Mouse (Mus musculus): Measurements from ENCODE around the gene Chst1. TPM values are rescaled to one million over a fixed set of nuclear protein-coding genes. Genes with fewer than 3 reads are reported as not detected.

Chst1 gene
- polyA plus RNA-seq, 1 experiment: not detected

DNA sequence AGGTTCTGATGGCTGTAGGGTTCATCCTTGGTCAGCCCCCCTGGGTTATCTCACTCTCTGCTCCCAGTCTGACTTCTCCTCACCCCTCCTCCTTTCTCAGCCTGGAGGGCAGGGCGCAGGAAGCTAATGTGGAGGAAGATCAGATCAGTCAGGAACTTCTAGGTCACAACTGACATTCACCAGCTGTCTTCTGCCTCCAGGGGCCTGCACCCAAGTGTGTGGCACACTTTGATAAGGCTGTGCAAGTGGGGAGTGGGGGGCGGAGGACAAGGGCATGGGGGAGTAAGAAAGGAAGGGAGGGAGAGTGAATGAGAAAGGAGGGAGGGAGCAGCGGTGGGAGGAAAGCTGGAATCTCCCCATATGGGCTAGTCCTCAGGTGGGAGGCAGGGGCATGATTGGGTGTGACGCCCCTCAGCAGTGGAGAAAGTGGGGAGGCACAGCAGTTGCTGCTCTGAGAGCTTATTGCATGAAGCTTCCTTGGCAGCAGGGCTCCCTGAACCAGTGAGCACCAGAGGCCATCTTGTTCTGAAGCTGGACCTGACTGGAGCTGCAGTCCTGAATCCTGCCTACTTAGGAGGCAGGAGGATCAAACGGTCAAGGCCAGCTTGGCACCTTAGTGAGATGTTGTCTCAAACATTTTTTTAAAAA lies 49.8 kb downstream of the Chst1 start:
- no peak overlapping the region for H3K4me3 ChIP-seq (replicated peaks; ENCODE audit: control insufficient read depth, low read depth, low read length)
- H3K27ac ChIP-seq (ENCODE audit: control insufficient read depth, insufficient read depth, low read depth, low read length, poor library complexity): no peak overlapping the region
- 66% methylated on average over 5 of the region's 5 CpGs for WGBS
- no peaks in the 10 kb centered on the region for H3K4me1 ChIP-seq (ENCODE audit: control insufficient read depth, insufficient read depth, low read length)
- TF ChIP-seq POLR2A (IDR thresholded peaks at IDR 0.05; ENCODE audit: borderline replicate concordance, control insufficient read depth, low read depth, low read length) (no peak), CTCF (IDR thresholded peaks at IDR 0.05; ENCODE audit: control insufficient read depth, insufficient read depth, low read length) (no peak)

DNA sequence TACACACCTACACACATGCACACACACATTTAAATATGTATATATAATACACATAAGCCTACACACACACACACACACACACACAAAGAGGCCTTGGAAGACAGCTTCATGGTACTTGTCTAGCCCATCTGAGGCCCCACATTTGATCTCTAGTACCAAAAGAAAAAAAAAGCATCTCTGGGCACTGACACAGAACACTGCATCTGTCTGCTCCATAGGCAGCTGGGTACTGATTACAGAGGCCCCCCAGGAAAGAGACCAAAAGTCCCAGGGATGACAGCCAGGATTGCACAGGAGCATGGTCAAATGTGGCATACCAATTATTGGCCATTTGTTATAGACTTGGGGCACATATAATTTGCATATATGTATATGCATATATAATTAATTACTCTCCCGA lies 50.9 kb downstream of the Chst1 start:
- H3K4me1 ChIP-seq (ENCODE audit: control insufficient read depth, insufficient read depth, low read length): no peaks in the 10 kb centered on the region
- H3K27ac ChIP-seq (ENCODE audit: control insufficient read depth, insufficient read depth, low read depth, low read length, poor library complexity): no peak overlapping the region
- WGBS: 24% methylated on average over 1 of the region's 1 CpGs
- no peak overlapping the region for H3K4me3 ChIP-seq (replicated peaks; ENCODE audit: control insufficient read depth, low read depth, low read length)
- TF ChIP-seq POLR2A (IDR thresholded peaks at IDR 0.05; ENCODE audit: borderline replicate concordance, control insufficient read depth, low read depth, low read length) (no peak), CTCF (IDR thresholded peaks at IDR 0.05; ENCODE audit: control insufficient read depth, insufficient read depth, low read length) (no peak)

DNA sequence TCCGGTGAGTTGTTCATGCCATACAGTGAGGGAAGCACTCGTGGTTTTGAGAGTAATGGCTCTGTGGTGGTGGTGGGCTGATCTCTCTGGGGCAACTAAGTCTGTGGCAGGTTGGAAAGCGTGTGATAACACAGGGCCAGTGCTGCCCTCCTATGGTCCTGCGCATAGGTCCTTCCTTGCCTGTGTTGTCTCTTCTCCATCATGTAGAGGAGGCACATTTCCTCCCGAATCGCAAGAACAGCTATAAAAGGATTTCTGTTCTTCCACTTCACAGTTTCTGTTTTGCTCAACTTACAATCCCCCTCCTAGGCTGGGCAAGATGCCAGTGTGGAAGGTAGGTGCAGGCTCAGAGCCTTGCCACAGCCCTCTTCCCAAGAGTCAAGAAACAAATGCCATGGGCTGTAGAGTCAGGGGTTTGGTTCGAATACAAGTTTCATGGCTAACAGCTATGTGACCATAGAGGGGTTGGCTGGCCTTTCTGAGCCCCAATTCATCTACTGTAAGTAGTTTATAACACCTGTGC lies 51.8 kb downstream of the Chst1 start:
- Histone ChIP-seq H3K27ac (ENCODE audit: control insufficient read depth, insufficient read depth, low read depth, low read length, poor library complexity) (no peak overlapping the region), H3K4me1 (ENCODE audit: control insufficient read depth, insufficient read depth, low read length) (no peaks in the 10 kb centered on the region), H3K4me3 (replicated peaks; ENCODE audit: control insufficient read depth, low read depth, low read length) (no peak overlapping the region)
- WGBS: 27% methylated on average over 7 of the region's 7 CpGs
- no peak for TF ChIP-seq CTCF (IDR thresholded peaks at IDR 0.05; ENCODE audit: control insufficient read depth, insufficient read depth, low read length)
- no peak for TF ChIP-seq POLR2A (IDR thresholded peaks at IDR 0.05; ENCODE audit: borderline replicate concordance, control insufficient read depth, low read depth, low read length)

DNA sequence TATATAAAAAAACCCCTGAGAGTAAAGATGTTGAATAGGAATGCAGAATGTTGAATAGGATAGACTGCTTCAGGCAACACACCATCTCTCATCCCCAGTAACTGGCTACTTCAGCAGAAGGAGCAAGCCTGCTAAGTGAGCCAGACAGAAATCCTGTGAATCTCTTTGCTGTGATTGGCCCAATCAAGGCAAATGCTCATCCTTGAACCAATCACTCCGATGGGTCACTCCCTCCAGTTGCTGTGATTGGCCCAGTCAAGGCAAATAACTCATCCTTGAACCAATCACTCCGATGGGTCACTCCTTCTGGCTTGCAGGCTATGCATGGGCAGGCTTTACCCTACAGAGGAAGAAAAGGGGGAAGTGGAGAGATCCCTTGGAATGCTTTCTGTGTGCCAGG lies 57.7 kb downstream of the Chst1 start:
- TF ChIP-seq CTCF (IDR thresholded peaks at IDR 0.05; ENCODE audit: control insufficient read depth, insufficient read depth, low read length) (no peak), POLR2A (IDR thresholded peaks at IDR 0.05; ENCODE audit: borderline replicate concordance, control insufficient read depth, low read depth, low read length) (no peak)
- H3K4me1 ChIP-seq (ENCODE audit: control insufficient read depth, insufficient read depth, low read length): no peaks in the 10 kb centered on the region
- no peak overlapping the region for H3K4me3 ChIP-seq (replicated peaks; ENCODE audit: control insufficient read depth, low read depth, low read length)
- no peak overlapping the region for H3K27ac ChIP-seq (ENCODE audit: control insufficient read depth, insufficient read depth, low read depth, low read length, poor library complexity)
- 73% methylated on average over 2 of the region's 2 CpGs for WGBS

DNA sequence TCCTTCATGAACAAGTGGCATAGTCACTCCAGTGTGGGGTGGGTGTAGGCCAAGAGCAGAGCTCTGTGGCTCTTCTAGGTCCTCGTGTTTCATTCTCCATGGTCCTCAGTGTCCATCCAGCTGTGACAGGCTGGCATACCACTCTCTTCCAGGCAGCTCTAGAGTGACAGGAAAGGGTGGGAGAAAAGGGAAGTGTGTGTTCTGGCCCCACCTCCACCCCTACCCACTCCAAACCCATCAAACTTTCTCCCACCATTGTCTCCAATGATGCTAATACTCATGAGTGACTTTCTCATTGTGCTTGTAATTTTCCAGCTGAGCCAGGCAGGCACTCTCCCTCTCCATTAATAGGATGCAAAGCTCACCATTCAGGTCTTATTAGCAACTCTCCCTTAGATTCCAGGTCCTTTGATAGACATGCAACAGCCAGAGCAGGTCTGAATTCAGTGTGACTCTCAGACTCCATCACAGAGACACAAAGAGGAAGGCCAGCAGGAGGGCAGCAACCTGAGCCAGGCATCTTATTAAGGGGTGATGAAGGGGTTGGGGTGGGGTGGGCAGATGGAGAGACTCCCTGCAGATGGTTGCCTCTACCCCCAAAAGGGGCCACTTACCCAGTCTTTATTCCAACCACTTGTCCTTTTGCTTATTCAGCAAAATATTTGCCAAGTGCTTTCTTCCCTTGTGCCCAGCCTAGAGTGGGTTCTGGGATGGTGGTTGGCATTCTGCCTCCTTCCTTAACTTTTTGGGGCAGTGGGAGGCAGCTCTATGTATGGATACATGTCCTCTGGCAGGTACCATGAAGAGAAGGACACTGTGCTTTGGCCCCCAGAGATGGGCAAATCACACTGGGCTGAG lies 59.0 kb downstream of the Chst1 start:
- 32% methylated on average over 1 of the region's 1 CpGs for whole genome bisulfite sequencing
- TF ChIP-seq POLR2A (IDR thresholded peaks at IDR 0.05; ENCODE audit: borderline replicate concordance, control insufficient read depth, low read depth, low read length) (no peak), CTCF (IDR thresholded peaks at IDR 0.05; ENCODE audit: control insufficient read depth, insufficient read depth, low read length) (no peak)
- Histone ChIP-seq H3K27ac (ENCODE audit: control insufficient read depth, insufficient read depth, low read depth, low read length, poor library complexity) (no peak overlapping the region), H3K4me1 (ENCODE audit: control insufficient read depth, insufficient read depth, low read length) (no peaks in the 10 kb centered on the region), H3K4me3 (replicated peaks; ENCODE audit: control insufficient read depth, low read depth, low read length) (no peak overlapping the region)

DNA sequence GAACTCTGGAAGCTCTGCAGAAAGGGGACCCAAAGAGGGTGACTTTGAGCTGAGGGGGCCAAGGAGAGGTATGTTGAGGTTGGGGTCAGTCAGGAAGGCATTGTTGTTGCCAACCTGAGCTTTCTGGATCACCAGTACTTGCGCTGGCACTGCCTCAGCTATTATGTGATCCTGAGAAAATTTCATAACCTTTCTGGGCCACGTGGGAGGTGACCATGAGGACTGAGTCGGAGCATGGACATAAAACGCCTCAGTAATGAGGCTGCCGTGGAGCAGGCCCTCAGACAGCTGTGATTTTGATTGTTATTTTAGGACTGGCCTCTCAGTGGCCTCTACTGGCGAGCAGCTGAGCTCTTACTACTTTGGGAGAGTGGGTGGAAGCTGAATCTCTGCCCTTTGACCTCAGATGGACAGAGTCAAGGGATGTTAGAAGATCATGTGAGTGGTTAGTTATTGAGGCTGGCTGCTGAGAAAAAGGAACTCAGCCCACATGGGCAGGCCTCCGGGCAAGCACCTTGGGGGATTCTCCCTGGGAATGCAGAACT lies 60.1 kb downstream of the Chst1 start:
- TF ChIP-seq POLR2A (IDR thresholded peaks at IDR 0.05; ENCODE audit: borderline replicate concordance, control insufficient read depth, low read depth, low read length) (no peak), CTCF (IDR thresholded peaks at IDR 0.05; ENCODE audit: control insufficient read depth, insufficient read depth, low read length) (no peak)
- 82% methylated on average over 7 of the region's 7 CpGs for WGBS
- H3K27ac ChIP-seq (ENCODE audit: control insufficient read depth, insufficient read depth, low read depth, low read length, poor library complexity): no peak overlapping the region
- no peak overlapping the region for H3K4me3 ChIP-seq (replicated peaks; ENCODE audit: control insufficient read depth, low read depth, low read length)
- no peaks in the 10 kb centered on the region for H3K4me1 ChIP-seq (ENCODE audit: control insufficient read depth, insufficient read depth, low read length)

DNA sequence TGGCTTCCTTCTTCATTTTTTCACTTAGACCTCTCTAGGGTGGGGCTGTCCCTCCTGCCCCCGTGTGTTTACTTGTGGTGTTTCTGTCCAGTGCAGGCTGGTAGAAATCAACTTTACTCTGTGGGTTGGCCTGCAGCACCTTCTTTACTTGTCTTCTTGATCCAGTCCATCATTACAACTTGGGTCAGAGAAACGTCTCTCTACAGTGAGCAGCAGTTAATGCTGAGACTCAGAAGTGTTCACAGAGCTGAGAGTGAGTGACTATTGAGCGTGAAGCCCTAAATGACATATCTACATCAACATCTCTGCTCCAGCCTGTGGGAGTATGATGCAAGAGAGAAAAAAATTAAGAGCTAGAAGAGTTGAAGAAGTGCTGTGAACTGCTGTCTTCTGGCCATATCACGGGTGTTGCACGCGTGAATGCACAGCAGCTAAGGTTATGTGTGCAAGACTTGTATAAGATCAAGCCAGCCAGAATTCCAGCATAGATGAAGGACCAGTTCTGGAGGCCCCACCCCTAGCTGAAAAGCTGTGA lies 63.1 kb downstream of the Chst1 start:
- WGBS: 73% methylated on average over 6 of the region's 6 CpGs
- TF ChIP-seq POLR2A (IDR thresholded peaks at IDR 0.05; ENCODE audit: borderline replicate concordance, control insufficient read depth, low read depth, low read length) (no peak), CTCF (IDR thresholded peaks at IDR 0.05; ENCODE audit: control insufficient read depth, insufficient read depth, low read length) (no peak)
- Histone ChIP-seq H3K27ac (ENCODE audit: control insufficient read depth, insufficient read depth, low read depth, low read length, poor library complexity) (no peak overlapping the region), H3K4me1 (ENCODE audit: control insufficient read depth, insufficient read depth, low read length) (no peaks in the 10 kb centered on the region), H3K4me3 (replicated peaks; ENCODE audit: control insufficient read depth, low read depth, low read length) (no peak overlapping the region)

Other genes starting within 250 kb of the Chst1 start
- 14.9 and 15.4 TPM in 2 replicates for gene Pex16, start 225.0 kb upstream of the Chst1 start, polyA plus RNA-seq (2011; ENCODE audit: insufficient read depth, insufficient read length, low replicate concordance, missing spikeins)
- gene Large2, start 224.8 kb upstream of the Chst1 start, polyA plus RNA-seq (2011; ENCODE audit: insufficient read depth, insufficient read length, low replicate concordance, missing spikeins): not detected in 2 replicates
- gene 1700029I15Rik, start 217.2 kb upstream of the Chst1 start, polyA plus RNA-seq (2011; ENCODE audit: insufficient read depth, insufficient read length, low replicate concordance, missing spikeins): 2.9 and 6.7 TPM in 2 replicates
- 0.45 and 2.0 TPM in 2 replicates for gene Mapk8ip1, start 198.4 kb upstream of the Chst1 start, polyA plus RNA-seq (2011; ENCODE audit: insufficient read depth, insufficient read length, low replicate concordance, missing spikeins)
- 4.8 and 8.0 TPM in 2 replicates for gene Cry2, start 165.7 kb upstream of the Chst1 start, polyA plus RNA-seq (2011; ENCODE audit: insufficient read depth, insufficient read length, low replicate concordance, missing spikeins)
- 8.6 and 18.5 TPM in 2 replicates for gene Slc35c1, start 139.2 kb upstream of the Chst1 start, polyA plus RNA-seq (2011; ENCODE audit: insufficient read depth, insufficient read length, low replicate concordance, missing spikeins)

Data from bone marrow, adult 2 months (tissue).